Comparison of ENCODE assay signal across 48 mouse cellular contexts in the genomic region with DNA sequence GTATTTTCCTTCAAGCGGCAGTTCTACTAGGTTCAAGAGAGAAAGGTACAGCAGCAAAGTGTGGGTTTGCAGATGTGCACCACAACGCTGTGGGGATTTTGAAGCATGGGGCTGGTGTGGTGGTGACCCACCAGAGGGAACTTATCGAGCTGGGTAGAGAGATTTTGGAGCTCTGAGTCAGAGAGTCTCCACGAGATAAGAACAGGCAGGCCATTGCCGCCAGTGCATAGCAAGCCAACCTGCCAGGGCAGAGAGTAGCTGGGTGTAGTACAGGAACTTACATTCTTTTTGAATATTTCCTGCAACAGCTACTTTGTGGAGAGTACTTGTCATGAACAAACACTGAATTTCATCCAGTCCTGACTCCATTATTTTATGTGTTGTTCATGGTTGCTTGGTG. TPM values are rescaled to one million over a fixed set of nuclear protein-coding genes. Genes with fewer than 3 reads are reported as not detected.
"Had no signal": no experiment of that assay in that cellular context is flagged by ENCODE, and none has a peak within 500 bp of the region (broad histone marks: within the 10 kb centered on the region; RNA-seq: fewer than 3 reads in every experiment).

No protein-coding gene starts in this region.

- H3K9me3 ChIP-seq: heart, embryonic 10.5 days; heart, embryonic 12.5 days; heart, embryonic 13.5 days; heart, embryonic 15.5 days; hindbrain, embryonic 10.5 days; hindbrain, embryonic 12.5 days; hindbrain, embryonic 13.5 days; hindbrain, embryonic 15.5 days; intestine, embryonic 15.5 days; kidney, embryonic 15.5 days had no signal

- H3K27ac ChIP-seq: heart, embryonic 10.5 days; heart, embryonic 13.5 days; heart, embryonic 15.5 days; hindbrain, embryonic 10.5 days; hindbrain, embryonic 12.5 days; hindbrain, embryonic 13.5 days; hindbrain, embryonic 14.5 days; hindbrain, embryonic 15.5 days; hindbrain, postnatal 0 days; intestine, embryonic 15.5 days; kidney, embryonic 15.5 days; kidney, postnatal 0 days; layer of hippocampus, adult 2 months had no signal

- H3K4me3 ChIP-seq: heart, embryonic 10.5 days; heart, embryonic 12.5 days; heart, embryonic 13.5 days; heart, embryonic 15.5 days; hindbrain, embryonic 10.5 days; hindbrain, embryonic 12.5 days; hindbrain, embryonic 13.5 days; hindbrain, embryonic 15.5 days; intestine, embryonic 15.5 days; kidney, embryonic 15.5 days; layer of hippocampus, adult 2 months had no signal

- H3K9ac ChIP-seq: heart, embryonic 12.5 days; heart, embryonic 13.5 days; heart, embryonic 15.5 days; hindbrain, embryonic 12.5 days; hindbrain, embryonic 13.5 days; hindbrain, embryonic 14.5 days; hindbrain, embryonic 15.5 days; intestine, embryonic 15.5 days; kidney, embryonic 15.5 days had no signal

- ATAC-seq: hindbrain, embryonic 16.5 days; hindbrain, postnatal 0 days; inflammation-experienced regulatory T-cells, adult 6 months; intestine, embryonic 15.5 days; intestine, embryonic 16.5 days; intestine, postnatal 0 days had no signal

- H3K36me3 ChIP-seq: heart, embryonic 10.5 days; heart, embryonic 12.5 days; heart, embryonic 13.5 days; heart, embryonic 15.5 days; hindbrain, embryonic 10.5 days; hindbrain, embryonic 12.5 days; hindbrain, embryonic 13.5 days; hindbrain, embryonic 15.5 days; intestine, embryonic 15.5 days; kidney, embryonic 15.5 days had no signal

- H3K4me1 ChIP-seq: heart, embryonic 10.5 days; heart, embryonic 12.5 days; heart, embryonic 13.5 days; heart, embryonic 15.5 days; hindbrain, embryonic 10.5 days; hindbrain, embryonic 12.5 days; hindbrain, embryonic 13.5 days; hindbrain, embryonic 15.5 days; intestine, embryonic 15.5 days; kidney, embryonic 15.5 days had no signal

- DNase-seq: heart, postnatal 10 days; heart, postnatal 14 days; heart, postnatal 36 days; heart, postnatal 4 days; kidney, adult 11 months; kidney, adult 18-20 months; kidney, adult 2 months; kidney, adult 8-10 months; kidney, adult 9 months; kidney, postnatal 10 days; kidney, postnatal 14 days; kidney, postnatal 25 days; kidney, postnatal 36 days; kidney, postnatal 4 days; layer of hippocampus, adult 9-11 months; layer of hippocampus, postnatal 36 days had no signal

- H3K27me3 ChIP-seq: heart, embryonic 13.5 days; heart, embryonic 15.5 days; hindbrain, embryonic 12.5 days; hindbrain, embryonic 15.5 days; intestine, embryonic 15.5 days; kidney, embryonic 15.5 days had no signal

- H3K4me2 ChIP-seq: heart, embryonic 11.5 days; heart, embryonic 12.5 days; heart, embryonic 13.5 days; heart, embryonic 15.5 days; hindbrain, embryonic 12.5 days; hindbrain, embryonic 13.5 days; hindbrain, embryonic 14.5 days; hindbrain, embryonic 15.5 days; intestine, embryonic 15.5 days; kidney, embryonic 15.5 days had no signal

RNA-seq across cellular contexts. Expression of a gene that starts 21.7 kb away (rescaled TPM):
- total RNA-seq: hematopoietic stem cell, adult 5-6 weeks had no signal
- polyA plus RNA-seq: inflammation-experienced regulatory T-cells, adult 6 months; kidney, embryonic 14.5 days had no signal

RNA-seq across cellular contexts. Expression of a gene that starts 24.1 kb away (rescaled TPM):
- total RNA-seq: heart, postnatal 10 days; heart, postnatal 14 days; heart, postnatal 25 days; heart, postnatal 4 days; hematopoietic stem cell, adult 5-6 weeks; hindbrain, postnatal 0 days; layer of hippocampus, adult 18-20 months; layer of hippocampus, adult 8-10 months; layer of hippocampus, postnatal 10 days; layer of hippocampus, postnatal 14 days; layer of hippocampus, postnatal 25 days had no signal
- polyA plus RNA-seq: heart, embryonic 10.5 days; heart, embryonic 11.5 days; heart, embryonic 12.5 days; heart, embryonic 14.5 days; heart, postnatal 0 days; hindbrain, embryonic 10.5 days; hindbrain, embryonic 11.5 days; hindbrain, embryonic 12.5 days; hindbrain, embryonic 13.5 days; hindbrain, embryonic 14.5 days; hindbrain, embryonic 15.5 days; hindbrain, embryonic 16.5 days; hindbrain, postnatal 0 days; intestine, embryonic 14.5 days; kidney, embryonic 14.5 days; kidney, embryonic 15.5 days; kidney, embryonic 16.5 days; kidney, postnatal 0 days had no signal

RNA-seq across cellular contexts. Expression of a gene that starts 34.5 kb away (rescaled TPM):
- total RNA-seq: hematopoietic stem cell, adult 5-6 weeks had no signal
- polyA plus RNA-seq: hindbrain, embryonic 10.5 days had no signal

RNA-seq across cellular contexts. Expression of a gene that starts 41.3 kb away (rescaled TPM):
- total RNA-seq: heart, postnatal 25 days; heart, postnatal 4 days; hematopoietic stem cell, adult 5-6 weeks; layer of hippocampus, adult 2 months; layer of hippocampus, adult 8-10 months; layer of hippocampus, postnatal 10 days; layer of hippocampus, postnatal 14 days; layer of hippocampus, postnatal 25 days; layer of hippocampus, postnatal 36 days had no signal
- polyA plus RNA-seq: heart, embryonic 10.5 days; heart, embryonic 12.5 days; heart, embryonic 14.5 days; heart, postnatal 0 days; hindbrain, embryonic 11.5 days; hindbrain, embryonic 14.5 days; intestine, embryonic 14.5 days; intestine, embryonic 15.5 days; intestine, postnatal 0 days had no signal
